Mouse (Mus musculus) megakaryocyte, adult 5-6 weeks (primary cell): Measurements from ENCODE around the gene Rps6kb1. TPM values are rescaled to one million over a fixed set of nuclear protein-coding genes. Genes with fewer than 3 reads are reported as not detected.

Source experiments
- ATAC-seq: 2 replicates; pipeline ENCODE4 v1.8.0; 2016; ENCODE audit warnings: mild to moderate bottlenecking, inconsistent platforms; ENCODE audit not compliant: poor library complexity, severe bottlenecking
- total RNA-seq, 2 experiments: library from RNA; stranded (forward) in 1 of 2; stranded (reverse) in 1 of 2; fragments of 153-499, 151-499 nt in 1 of 2; fragments of 221-1000, 200-1000 nt in 1 of 2; gene quantifications; 2 replicates each; pipeline versions ENCODE4 v1.2.3 to v1.2.4; 2015 to 2017

The Rps6kb1 gene
- total RNA-seq, 2 experiments from 2014 or later: 29.9 to 30.4 TPM

- ATAC-seq: peak; percentile 30
Observed at GRCm38 (mm10) chr11:86581250-86581753, 36.7 kb upstream of the Rps6kb1 start.

- 0 out of 2 replicates have a peak, but pooled peaks have one; percentile 3 for ATAC-seq
Observed at GRCm38 (mm10) chr11:86580319-86581113, 35.9 kb upstream of the Rps6kb1 start.

- no peak for ATAC-seq
Observed at GRCm38 (mm10) chr11:86579731-86580318, 35.2 kb upstream of the Rps6kb1 start.

- ATAC-seq: peak; percentile 73
Observed at GRCm38 (mm10) chr11:86578809-86579730, 34.5 kb upstream of the Rps6kb1 start.

GRCm38 (mm10) chr11:86578106-86578808 is 33.7 kb upstream of the Rps6kb1 start:
- ATAC-seq: no peak

- ATAC-seq: peak; percentile 61
Observed at GRCm38 (mm10) chr11:86577231-86577630, 32.6 kb upstream of the Rps6kb1 start.

GRCm38 (mm10) chr11:86575632-86576378 is 31.2 kb upstream of the Rps6kb1 start:
- no peak for ATAC-seq

- ATAC-seq: no peak
Observed at GRCm38 (mm10) chr11:86574408-86574807, 29.8 kb upstream of the Rps6kb1 start.

GRCm38 (mm10) chr11:86573646-86574231 is 29.1 kb upstream of the Rps6kb1 start:
- no peak for ATAC-seq

- no peak for ATAC-seq
Observed at GRCm38 (mm10) chr11:86572623-86573022, 28.0 kb upstream of the Rps6kb1 start.

GRCm38 (mm10) chr11:86571871-86572270 is 27.3 kb upstream of the Rps6kb1 start:
- no peak for ATAC-seq

- ATAC-seq: no peak
Observed at GRCm38 (mm10) chr11:86571047-86571855, 26.6 kb upstream of the Rps6kb1 start.

GRCm38 (mm10) chr11:86570261-86570746 is 25.7 kb upstream of the Rps6kb1 start:
- no peak for ATAC-seq

GRCm38 (mm10) chr11:86568425-86568824 is 23.8 kb upstream of the Rps6kb1 start:
- peak; percentile 91 for ATAC-seq

GRCm38 (mm10) chr11:86558258-86558657 is 13.7 kb upstream of the Rps6kb1 start:
- no peak for ATAC-seq

- ATAC-seq: no peak
Observed at GRCm38 (mm10) chr11:86553525-86553924, 8.9 kb upstream of the Rps6kb1 start.

- no peak for ATAC-seq
Observed at GRCm38 (mm10) chr11:86547412-86547811, 2.8 kb upstream of the Rps6kb1 start.

- ATAC-seq: no peak
Observed at GRCm38 (mm10) chr11:86545556-86545955, 951 bp upstream of the Rps6kb1 start.
